Mouse (Mus musculus) gastrocnemius, postnatal 25 days (tissue): ENCODE data around the gene Timp4. TPM values are rescaled to one million over a fixed set of nuclear protein-coding genes. Genes with fewer than 3 reads are reported as not detected.

Experiments
- DNase-seq: peaks from one replicate; pipeline ENCODE4 v3.0.0; 2022
- long read RNA-seq, 2 experiments: library from polyadenylated mRNA; stranded (forward); transcript quantifications; one replicate each; pipeline ENCODE4 v2.0.0; 2021
- total RNA-seq, 2 experiments: library from RNA; stranded (reverse); gene quantifications; 1 replicate in 1 of 2; 2 replicates in 1 of 2; pipeline ENCODE4 v1.2.3; 2021

Gene Timp4
- total RNA-seq, result 10 to 100 TPM; 21.8 to 23.9 TPM
- long read RNA-seq, experiment 1, full-length matches to known transcripts, result 53 of 60 reads
- long read RNA-seq, experiment 1, partial matches to known transcripts, result 0 of 60 reads
- long read RNA-seq, experiment 1, other reads (novel, unspliced or antisense), result 7 of 60 reads
- long read RNA-seq, experiment 2, full-length matches to known transcripts, result 33 of 41 reads
- long read RNA-seq, experiment 2, partial matches to known transcripts, result 1 of 41 reads
- long read RNA-seq, experiment 2, other reads (novel, unspliced or antisense), result 7 of 41 reads

DNA sequence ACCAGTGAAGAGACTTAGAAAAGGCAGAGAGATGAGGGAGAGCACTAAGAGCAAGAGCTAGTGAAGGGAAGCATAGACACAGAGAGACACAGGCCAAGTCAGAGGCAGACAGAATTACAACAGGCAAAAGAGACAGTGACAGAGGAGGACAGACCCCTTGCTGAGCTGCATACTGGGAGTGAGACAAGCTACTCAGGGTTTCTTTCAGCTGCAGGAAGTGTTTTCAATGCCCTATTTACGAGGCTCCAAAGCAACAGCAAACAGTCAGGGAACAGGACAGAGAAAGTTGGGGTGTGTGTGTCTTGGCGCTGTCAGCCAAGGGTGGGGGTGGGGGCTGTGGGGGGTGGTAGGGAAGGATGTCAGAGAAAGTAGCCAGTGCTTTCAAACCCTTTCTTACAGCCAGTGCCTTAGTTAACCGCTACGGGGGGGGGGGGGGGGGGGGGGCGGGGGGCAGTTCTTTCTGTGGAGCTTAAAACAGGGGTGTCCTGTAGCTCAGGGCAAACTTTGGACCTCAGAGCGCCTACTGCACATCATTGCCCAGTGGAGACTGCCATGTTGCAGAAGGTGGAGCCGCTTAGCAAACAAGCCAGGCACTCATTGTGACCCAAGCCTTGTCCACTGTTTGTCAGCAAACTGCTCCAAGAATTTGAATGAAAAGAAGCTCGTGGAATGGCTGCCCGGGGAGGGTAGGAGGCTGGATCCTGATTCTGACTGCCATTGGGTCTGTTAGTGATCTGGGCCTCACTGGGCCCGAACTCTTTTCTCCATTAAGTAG lies at the start of gene Timp4:
Timp4 (minus strand) TSS at position 107 of the 775 bp plus-strand sequence.
- DNase-seq, result no peak

DNA sequence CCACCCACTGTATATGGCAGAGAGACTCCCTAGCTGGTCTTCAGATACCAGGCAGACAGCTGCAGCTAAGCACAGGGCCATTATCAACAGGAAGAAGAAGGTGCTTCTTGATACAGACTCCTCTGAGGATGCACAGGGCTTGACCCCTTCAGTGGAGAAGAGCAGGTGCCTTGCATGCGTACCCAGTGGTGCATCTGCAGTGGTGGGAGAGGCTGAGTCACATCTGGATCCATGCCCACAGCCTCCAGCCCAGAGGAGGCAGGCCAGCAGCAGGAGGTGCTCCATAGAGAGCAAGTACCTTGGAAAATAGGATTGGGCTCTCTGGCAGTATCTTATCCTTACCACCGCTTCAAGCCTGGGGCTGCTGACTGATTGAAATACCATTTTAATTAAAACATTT lies 41.9 kb upstream of the Timp4 start:
- DNase-seq, result no peak

DNA sequence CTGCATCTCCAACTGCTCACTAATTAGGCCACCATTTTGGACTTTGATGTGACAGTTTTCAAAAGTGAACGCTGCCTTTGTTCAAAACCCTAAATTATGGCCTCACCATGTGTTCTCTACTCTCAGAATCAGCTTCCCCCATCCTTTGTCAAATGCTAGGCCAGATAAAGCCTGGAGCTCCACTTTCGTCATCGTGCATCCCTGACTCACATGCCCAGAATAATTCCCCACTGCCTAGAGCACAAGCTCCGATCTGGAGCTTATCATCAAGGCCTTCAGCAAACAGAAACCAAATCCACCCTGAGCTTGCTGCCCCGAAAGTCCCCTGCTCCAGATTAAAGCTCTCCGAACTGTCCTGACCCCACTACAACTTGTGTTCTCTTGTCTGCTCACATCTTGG lies 40.6 kb upstream of the Timp4 start:
- DNase-seq, result no peak

DNA sequence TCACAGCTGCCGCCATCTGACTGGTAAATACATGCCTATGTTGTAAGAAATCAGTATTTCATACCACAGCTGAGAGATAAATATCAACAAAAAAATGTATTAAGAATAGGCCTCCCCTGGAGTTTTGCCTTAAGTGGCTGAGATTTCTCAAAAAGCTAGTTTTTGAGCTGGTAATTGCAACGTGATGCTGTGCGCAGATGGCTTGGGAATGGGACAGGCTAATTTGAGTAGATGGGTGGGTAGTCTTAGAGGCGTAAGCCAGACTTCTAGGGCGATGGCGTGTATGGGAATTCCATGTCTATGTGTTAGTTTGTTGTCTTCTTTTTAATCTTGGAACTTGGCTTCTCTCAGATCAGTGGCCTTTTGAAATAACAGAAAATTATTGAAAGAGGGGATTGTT lies 39.8 kb upstream of the Timp4 start:
- no peak for DNase-seq

DNA sequence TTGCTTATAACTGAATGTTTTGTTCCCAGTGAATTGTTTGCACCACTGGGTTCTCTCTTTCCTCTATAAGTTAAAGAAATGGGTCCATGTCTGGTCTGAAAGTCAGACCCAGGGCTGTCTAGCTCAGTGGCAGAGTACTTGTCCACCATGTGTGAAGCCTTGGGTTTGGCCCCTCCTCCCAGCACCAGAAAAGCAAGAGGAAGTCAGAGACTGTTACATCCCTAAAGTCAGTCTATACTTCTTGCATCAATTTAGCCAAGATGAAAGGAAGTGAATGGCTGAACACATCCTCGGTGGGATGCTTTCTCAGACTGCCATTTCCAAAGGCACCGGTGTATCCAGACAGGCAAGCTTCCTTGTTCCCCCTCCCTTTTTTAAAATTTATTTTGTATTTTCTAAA lies 39.1 kb upstream of the Timp4 start:
- no peak for DNase-seq

DNA sequence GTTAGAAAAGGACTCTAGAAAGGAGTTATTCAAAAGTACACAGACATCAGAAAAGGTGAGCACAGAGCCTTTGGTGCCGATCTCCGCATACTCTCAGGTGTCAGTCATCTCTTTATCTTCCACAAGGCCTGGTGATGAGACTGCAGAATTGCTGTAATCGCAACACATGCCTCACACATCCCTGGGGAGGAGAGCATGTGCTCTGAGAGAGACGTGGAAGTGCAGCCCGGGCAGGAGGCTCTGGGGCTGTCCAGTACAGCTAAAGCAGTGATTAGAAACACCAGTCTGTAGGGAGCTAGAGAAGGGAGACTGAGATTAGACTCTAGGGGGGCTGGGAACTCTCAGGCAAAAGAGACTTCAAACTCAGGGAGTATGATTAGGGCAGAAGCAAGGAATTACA lies 38.6 kb upstream of the Timp4 start:
- no peak for DNase-seq

DNA sequence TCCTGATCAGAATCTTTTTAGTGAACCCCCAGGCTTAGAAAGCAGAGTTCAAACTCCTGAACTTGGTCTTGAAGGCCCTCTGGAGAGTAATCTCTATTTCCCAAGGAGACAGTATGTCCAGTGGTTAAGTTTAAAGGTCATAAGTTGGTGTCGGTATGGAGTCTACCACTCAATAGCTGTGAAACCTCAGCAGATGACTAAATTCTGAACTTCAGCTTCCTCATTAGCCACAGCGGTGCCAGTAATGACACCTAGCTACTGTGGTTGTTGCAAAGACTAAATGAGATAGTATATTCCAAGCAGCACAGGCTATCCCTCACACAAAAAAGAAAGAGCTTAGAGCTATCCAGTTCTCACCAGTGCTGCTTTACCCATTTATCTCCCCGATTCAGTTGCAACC lies 36.2 kb upstream of the Timp4 start:
- no peak for DNase-seq

DNA sequence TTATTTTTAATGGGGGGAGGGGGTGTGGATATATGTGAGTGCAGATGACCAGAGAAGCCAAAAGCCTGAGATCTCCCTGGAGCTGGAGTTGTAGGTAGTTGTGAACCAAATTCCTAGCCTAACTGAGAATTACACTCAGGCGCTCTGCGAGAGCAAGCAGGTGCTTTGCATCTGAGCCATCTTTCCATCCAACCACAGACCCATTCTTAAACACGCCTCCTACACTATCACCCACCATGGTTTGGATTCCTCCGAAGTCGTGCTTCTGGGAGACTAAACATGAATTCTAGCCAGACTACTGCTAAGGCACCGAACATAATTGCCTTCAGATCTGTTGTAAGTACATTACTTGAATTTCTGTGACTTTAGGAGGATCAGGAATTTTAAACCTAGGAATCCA lies 34.4 kb upstream of the Timp4 start:
- DNase-seq, result no peak

DNA sequence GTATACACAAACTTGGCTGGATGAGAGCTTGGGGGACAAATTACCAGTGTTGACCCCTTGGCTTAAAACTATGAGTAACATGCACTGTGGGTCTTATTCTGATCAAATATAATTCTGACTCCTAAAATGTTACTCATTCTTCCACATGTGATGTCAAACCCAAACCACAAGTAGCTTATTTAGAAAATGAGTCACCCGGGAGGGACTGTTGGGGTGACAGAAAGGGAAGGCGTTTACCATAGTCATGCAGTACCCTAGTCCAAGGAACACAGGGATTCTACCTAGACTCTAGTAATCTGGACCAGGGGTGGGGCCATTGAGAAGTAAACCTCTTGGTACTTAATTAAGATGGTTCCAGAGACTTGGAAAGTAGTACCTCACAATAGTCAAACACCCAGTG lies 32.1 kb upstream of the Timp4 start:
- no peak for DNase-seq

DNA sequence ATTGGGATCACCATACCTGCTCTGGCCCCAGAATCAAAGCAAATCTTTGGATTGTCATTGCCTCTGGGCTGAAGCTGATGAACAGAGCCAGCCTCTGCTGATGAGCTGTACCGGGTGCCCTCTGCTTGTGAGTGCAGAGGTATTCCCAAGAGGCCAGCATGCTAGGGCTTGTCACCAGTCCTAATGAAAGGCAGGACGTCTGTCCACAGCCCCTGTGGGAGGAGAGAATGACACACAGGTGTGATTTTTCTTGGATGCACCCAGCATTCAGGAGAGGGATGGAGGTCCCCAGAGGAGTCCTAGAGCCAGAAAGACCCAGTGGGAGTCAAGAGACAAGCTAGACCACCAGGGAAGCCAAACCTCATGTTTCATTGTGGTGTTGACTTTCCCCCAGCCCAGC lies 27.6 kb upstream of the Timp4 start:
- no peak for DNase-seq

DNA sequence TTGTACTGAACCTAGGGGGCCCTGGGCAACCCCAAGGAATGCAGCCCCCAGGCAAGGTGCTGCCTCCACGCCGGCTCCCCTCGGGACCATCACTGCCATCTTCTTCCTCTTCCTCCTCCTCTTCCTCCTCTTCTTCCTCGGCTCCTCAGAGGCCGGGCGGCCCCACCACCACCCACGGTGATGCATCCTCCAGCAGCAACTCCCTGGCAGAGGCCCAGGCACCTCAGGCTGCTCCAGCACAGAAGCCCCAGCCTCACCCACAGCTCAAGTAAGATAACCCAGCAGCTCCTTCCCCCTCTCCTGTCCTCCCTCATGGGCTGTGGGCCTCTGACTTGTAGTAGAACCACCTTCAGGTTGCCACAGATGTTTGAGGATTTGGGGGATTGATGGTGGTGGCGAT lies 26.1 kb upstream of the Timp4 start:
- no peak for DNase-seq

DNA sequence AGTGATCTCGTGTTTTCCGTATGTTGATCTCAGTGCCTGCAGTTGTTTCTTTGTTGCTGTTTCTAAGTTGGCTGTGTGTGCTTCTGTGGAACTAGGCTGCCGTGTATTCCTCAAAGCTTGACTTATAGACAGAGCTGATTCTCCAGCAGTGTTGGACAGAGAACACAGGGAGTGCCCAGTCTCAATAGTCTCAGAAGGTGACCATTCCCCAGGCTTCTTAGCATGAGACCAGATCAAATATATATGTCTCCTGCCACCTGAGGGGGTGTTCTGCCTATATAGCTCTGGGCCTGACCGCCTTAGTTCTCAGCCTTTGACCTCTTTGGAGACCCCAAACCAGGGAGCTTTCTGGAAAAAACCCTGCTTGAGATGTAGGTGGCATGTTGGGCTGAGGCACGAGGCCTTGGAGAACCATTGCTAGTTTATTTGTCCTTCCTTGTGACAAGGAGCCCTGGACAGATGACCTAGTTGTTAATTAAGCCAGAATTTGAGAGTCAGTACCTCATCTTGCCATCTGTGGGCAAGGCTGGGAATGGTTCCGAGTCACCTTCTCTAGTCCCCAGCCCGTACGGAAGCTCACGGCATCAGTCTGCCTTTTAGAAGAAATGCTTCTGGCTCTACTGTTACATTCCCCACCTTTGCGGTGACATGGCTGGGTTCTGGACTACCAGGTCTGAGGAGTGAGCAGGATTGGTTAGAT lies 23.3 kb upstream of the Timp4 start:
- DNase-seq, result no peak

DNA sequence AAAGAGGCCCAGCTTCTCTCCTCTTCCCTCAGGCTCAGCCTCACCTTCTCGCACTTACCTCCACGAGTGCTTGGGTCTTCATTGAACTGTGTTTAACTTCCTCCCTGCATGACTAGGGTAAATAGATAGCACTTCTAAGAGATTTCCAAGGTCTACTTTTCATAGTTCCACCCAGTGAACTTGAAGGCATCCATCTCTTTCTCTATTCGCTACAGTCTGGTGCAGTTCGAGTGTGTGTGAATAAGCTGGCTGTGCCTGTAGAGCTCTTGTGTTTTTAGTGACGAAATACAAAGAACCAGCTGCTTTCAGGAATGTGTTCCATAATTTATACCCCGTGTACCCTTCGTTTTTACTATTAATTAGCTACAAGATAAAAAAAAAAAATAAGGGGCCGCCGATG lies 22.7 kb upstream of the Timp4 start:
- no peak for DNase-seq

DNA sequence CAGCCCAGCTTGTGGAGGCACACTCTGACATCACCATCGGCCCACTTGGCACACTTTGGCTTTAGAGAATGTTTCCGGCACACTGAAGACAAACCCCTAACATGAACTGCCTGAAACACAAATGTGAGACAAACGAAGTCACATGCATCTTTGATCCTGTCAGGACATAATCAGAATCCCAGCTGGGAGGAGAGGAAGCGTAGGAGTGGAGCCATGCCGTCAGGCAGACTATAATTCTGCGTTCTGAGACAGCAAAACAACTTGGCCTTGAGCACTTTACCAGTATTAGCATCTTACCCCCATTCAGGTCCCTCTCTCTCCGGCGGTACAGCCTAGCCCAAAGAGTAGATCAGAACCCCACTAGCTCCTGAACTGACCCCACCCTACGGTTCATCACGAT lies 21.3 kb upstream of the Timp4 start:
- DNase-seq, result no peak

DNA sequence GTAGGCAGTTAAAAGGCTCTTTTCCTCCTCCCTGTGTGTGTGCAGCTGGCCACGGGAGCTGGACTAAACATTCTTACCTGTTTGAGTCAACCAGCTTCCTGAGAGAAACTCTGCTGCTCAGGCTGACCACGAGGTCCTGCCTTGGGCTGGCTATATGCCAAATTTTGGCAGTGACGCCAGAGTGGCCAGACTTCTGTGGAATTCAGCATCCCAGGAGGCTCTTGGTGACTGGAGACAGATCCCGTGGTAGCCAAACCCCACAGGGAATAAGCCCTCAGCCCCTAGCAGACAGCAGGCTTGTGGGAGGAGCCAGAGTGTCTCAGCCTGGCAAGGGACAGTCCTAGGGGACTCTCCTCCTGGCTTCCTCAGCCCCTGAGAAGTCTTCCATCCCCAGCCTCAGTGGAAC lies 19.9 kb upstream of the Timp4 start:
- peak; percentile 41 for DNase-seq

DNA sequence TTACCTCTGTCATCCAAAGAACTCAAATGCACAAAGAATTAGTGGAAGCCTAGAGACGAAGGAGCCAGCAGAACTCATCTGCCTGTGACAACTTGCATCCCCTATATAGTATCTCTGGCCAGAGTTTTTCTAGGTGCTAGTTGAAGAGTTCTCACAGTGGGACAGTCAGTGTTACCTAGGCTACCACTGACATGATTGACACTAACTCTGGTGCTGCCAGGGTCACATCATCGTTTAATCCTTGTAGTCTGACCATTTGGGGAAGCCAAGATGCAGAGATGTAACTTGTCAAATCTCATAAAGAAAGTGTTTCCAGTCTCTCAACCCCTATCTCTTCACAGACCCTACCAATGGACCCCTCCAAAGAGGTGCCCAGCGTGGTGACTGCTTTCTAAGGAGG lies 19.3 kb upstream of the Timp4 start:
- DNase-seq, result no peak

DNA sequence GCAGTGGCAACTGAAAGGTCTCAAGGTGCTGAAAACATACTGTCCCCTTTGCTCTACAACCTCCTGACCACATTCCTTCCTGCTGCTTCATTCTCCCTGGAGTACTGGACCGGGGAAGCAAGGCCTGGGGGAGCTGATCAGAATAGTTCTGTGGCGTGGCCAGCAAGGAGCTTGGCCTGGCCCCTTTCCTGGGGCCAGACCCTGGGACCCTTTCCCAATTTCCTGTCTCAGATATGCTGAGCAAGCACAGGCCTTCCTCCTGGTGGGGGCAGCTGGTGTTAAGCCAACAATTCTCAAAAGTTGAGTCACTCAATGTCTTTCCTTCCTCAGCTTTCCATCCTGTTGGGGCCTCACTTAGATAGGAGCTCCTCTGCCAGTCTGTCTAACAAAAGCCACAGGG lies 18.1 kb upstream of the Timp4 start:
- no peak for DNase-seq

DNA sequence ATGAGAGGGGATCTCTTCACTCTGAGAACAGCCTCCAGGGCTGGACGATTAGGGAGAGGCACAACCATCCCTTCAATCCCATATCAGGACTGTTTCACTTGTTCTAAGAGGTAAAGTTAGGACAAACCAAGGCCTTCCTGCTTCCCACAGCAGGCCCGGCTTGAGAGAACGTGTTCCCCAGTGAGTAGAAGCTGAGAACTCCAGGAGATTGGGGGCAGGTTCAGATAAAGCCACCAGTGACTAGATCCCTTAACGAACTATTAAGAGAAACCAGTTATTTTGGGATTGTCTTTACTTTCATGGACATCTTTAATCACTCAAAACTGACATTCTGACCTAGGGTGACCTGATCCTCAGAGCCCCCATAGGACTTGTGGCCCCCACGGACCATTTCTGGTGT lies 17.6 kb upstream of the Timp4 start:
- DNase-seq, result no peak

DNA sequence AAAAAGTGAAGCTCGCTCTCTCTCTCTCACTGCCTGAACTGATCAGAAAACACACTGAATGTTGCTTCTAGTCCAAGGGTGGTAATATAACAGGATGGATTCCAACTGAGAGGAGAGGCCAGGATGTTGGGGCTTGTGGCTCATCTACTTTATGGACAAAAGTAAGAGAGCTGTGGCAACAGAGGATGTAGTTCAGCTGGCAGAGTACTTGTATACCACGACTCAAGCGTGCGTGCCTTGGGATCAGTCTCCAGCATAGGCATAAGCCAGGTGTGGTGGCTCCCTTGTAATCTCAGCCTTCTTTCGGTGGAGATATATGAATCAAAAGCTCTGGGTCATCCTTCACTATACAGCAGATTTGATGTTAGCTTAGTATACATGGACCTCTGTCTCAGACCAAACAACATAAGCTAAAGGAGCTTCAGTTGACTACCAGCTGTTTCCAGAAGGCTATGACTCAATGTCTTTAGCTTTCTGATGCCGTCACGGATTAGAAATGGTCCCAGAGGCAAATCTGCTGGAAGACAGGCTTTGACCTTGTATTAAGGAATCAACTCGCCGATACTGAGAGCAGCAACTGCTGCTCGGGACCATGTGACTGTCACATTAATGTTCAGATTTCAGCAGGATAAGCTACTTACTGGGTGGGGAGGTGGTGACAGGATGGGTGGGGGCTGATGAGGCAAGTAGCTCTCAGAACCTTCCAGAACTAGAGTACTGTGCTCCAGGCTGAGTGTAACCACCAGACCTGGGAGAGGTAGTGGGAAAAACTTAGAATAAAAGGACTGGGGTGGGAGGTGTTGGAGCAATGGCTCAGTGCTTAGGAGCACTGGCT lies 16.8 kb upstream of the Timp4 start:
- no peak for DNase-seq

DNA sequence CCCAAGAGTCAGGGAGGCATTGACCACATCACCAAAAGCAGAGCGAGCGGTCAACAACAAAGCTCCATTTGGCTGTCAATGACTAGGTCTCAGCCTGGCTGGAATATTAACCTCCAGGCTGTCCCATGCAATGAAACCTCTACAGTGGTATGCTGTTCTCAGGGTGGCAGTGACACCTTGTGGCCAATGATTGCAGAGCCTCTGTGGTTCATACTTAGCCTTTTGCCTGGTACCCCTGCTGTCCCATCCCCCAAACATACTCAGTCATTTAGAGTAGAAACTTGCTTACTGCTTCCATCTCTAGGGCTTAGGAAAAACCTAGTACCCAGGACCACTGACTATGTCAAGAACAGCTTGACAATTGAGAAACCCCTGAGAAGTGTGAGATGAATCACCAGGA lies 15.9 kb upstream of the Timp4 start:
- DNase-seq, result peak; percentile 60

DNA sequence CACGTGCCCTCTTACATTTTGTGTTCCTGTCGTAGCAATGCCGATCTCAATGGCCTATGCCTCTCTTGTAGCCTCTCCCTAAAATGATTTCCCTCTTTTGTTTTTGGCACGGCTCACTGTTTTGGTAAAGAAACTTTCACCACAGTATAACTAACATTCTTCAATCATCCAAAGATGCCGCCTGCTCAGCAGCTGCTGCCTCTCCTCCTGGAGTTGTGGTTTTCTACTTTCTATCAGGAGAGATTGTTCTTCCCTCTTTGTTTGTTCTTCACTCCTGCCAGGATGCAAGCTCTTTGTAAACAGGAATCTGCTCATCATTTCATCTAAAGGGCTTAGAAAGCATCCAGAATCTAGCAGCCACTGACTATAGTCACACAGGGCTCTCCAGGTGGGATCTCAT lies 14.8 kb upstream of the Timp4 start:
- no peak for DNase-seq

DNA sequence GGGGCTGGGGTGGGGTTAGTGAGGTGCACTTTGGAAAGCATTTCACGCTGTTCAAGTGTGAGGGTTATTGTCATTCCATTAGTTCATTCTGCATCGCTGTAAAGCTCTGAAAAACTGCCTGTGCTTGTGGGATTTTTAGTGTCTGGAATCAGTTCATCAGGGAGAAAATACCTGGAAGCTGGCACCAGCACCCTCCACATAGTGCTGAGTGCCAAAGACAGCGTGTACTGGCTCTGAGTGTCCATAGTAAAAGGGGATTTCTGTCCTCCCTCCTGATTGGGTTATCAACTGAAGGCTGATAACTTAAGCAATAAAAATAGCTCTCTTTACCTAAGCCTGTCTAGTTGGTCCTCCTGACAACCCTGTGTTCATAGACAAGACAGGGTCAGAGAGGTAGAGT lies 8.5 kb upstream of the Timp4 start:
- no peak for DNase-seq

DNA sequence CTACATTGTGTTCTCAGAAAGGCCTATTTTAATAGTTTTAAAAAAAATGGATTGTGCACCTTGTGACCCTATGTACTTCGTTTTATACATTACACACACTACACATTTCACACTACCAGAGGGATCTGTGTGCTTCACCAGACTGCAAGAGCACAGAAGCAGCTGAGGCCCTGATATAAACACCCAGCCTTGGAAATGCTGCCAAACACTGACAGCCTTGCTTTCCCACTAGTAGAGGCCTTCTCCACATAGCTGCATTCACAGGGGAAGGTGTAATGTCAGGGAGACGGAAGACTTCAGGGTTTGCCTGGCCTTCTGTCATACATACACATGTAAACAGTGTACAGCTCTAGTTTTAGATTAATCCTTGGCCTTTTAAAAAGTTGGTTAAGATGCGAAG lies 3.2 kb upstream of the Timp4 start:
- DNase-seq, result no peak
